Mouse (Mus musculus): Measurements from ENCODE around the gene Eif4e. TPM values are rescaled to one million over a fixed set of nuclear protein-coding genes. Genes with fewer than 3 reads are reported as not detected.

The Eif4e gene
- polyA plus RNA-seq, 1 experiment from 2014 or later: 448 TPM

- no peak overlapping the region for H3K27ac ChIP-seq (ENCODE audit: low read depth, low read length)
- no peaks in the 10 kb centered on the region for H3K4me1 ChIP-seq (ENCODE audit: control insufficient read depth, insufficient read depth, low read length)
- H3K27me3 ChIP-seq (replicated peaks; ENCODE audit: control insufficient read depth, insufficient read depth, low read length): no peaks in the 10 kb centered on the region
- no peaks in the 10 kb centered on the region for H3K9me3 ChIP-seq (replicated peaks; ENCODE audit: control insufficient read depth, low read length)
- no peaks in the 10 kb centered on the region for H3K36me3 ChIP-seq (ENCODE audit: control insufficient read depth, insufficient read depth, low read length)
- DNase-seq (ENCODE audit: low spot score) (no peak), ATAC-seq (no peak)
- H3K4me3 ChIP-seq (ENCODE audit: low read depth, low read length): no peak overlapping the region
- no peak overlapping the region for H3K4me2 ChIP-seq (ENCODE audit: low read length)
- no peak overlapping the region for H3K9ac ChIP-seq (ENCODE audit: low read length)
- over 99% methylated on average over 4 of the region's 4 CpGs for WGBS
Measured at GRCm38 (mm10) chr3:138591002-138591401, 65.0 kb downstream of the Eif4e start.

- no peak for DNase-seq (ENCODE audit: low spot score)
- whole genome bisulfite sequencing: 82% methylated on average over 7 of the region's 7 CpGs
- no peaks in the 10 kb centered on the region for H3K4me1 ChIP-seq (ENCODE audit: control insufficient read depth, insufficient read depth, low read length)
Measured at GRCm38 (mm10) chr3:138591806-138592365, 65.9 kb downstream of the Eif4e start.

GRCm38 (mm10) chr3:138593131-138593530, 67.2 kb downstream of the Eif4e start:
- Histone ChIP-seq H3K9ac (ENCODE audit: low read length) (no peak overlapping the region), H3K4me2 (ENCODE audit: low read length) (no peak overlapping the region), H3K4me1 (ENCODE audit: control insufficient read depth, insufficient read depth, low read length) (no peaks in the 10 kb centered on the region), H3K4me3 (ENCODE audit: low read depth, low read length) (no peak overlapping the region), H3K27me3 (replicated peaks; ENCODE audit: control insufficient read depth, insufficient read depth, low read length) (no peaks in the 10 kb centered on the region), H3K9me3 (replicated peaks; ENCODE audit: control insufficient read depth, low read length) (no peaks in the 10 kb centered on the region), H3K27ac (ENCODE audit: low read depth, low read length) (no peak overlapping the region), H3K36me3 (ENCODE audit: control insufficient read depth, insufficient read depth, low read length) (no peaks in the 10 kb centered on the region)
- WGBS: 86% methylated on average over 8 of the region's 8 CpGs
- DNase-seq (ENCODE audit: low spot score) (no peak), ATAC-seq (no peak)

More at GRCm38 (mm10) chr3:138591806-138592365, 65.9 kb downstream of the Eif4e start:
- no peak for ATAC-seq
- H3K27ac ChIP-seq (ENCODE audit: low read depth, low read length): no peak overlapping the region
- no peak overlapping the region for H3K4me3 ChIP-seq (ENCODE audit: low read depth, low read length)
- H3K4me2 ChIP-seq (ENCODE audit: low read length): no peak overlapping the region
- H3K9me3 ChIP-seq (replicated peaks; ENCODE audit: control insufficient read depth, low read length): no peaks in the 10 kb centered on the region
- H3K27me3 ChIP-seq (replicated peaks; ENCODE audit: control insufficient read depth, insufficient read depth, low read length): no peaks in the 10 kb centered on the region
- H3K9ac ChIP-seq (ENCODE audit: low read length): no peak overlapping the region
- no peaks in the 10 kb centered on the region for H3K36me3 ChIP-seq (ENCODE audit: control insufficient read depth, insufficient read depth, low read length)

GRCm38 (mm10) chr3:138593911-138594310, 67.9 kb downstream of the Eif4e start:
- Histone ChIP-seq H3K9ac (ENCODE audit: low read length) (no peak overlapping the region), H3K4me3 (ENCODE audit: low read depth, low read length) (no peak overlapping the region), H3K9me3 (replicated peaks; ENCODE audit: control insufficient read depth, low read length) (no peaks in the 10 kb centered on the region), H3K4me1 (ENCODE audit: control insufficient read depth, insufficient read depth, low read length) (no peaks in the 10 kb centered on the region), H3K36me3 (ENCODE audit: control insufficient read depth, insufficient read depth, low read length) (no peaks in the 10 kb centered on the region), H3K4me2 (ENCODE audit: low read length) (no peak overlapping the region), H3K27ac (ENCODE audit: low read depth, low read length) (no peak overlapping the region), H3K27me3 (replicated peaks; ENCODE audit: control insufficient read depth, insufficient read depth, low read length) (no peaks in the 10 kb centered on the region)
- no peak for DNase-seq (ENCODE audit: low spot score)
- 75% methylated on average over 7 of the region's 7 CpGs for WGBS
- no peak for ATAC-seq

DNA sequence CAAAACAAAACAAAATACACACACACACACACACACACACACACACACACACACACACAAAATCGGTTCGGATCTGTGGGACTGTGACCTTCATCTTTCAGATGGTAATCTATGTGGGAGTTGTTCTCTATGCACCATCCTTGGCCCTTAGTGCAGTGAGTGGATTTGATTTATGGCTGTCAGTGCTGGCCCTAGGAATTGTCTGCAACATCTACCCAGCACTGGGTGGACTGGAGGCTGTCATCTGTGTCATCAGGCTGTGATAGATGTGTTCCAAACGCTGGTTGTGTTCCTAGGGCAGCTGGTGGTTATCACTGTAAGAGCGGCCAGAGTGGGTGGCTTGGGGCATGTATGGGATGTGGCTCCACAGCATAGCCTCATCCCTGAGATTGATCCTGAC, 75.1 kb downstream of the Eif4e start:
- 94% methylated on average over 4 of the region's 4 CpGs for WGBS
- DNase-seq (ENCODE audit: low spot score): no peak
- no peaks in the 10 kb centered on the region for H3K9me3 ChIP-seq (replicated peaks; ENCODE audit: control insufficient read depth, low read length)
- H3K4me1 ChIP-seq (ENCODE audit: control insufficient read depth, insufficient read depth, low read length): no peaks in the 10 kb centered on the region
- no peak overlapping the region for H3K27ac ChIP-seq (ENCODE audit: low read depth, low read length)
- no peak overlapping the region for H3K9ac ChIP-seq (ENCODE audit: low read length)
- no peak overlapping the region for H3K4me2 ChIP-seq (ENCODE audit: low read length)
- no peak for ATAC-seq
- no peaks in the 10 kb centered on the region for H3K36me3 ChIP-seq (ENCODE audit: control insufficient read depth, insufficient read depth, low read length)
- H3K27me3 ChIP-seq (replicated peaks; ENCODE audit: control insufficient read depth, insufficient read depth, low read length): no peaks in the 10 kb centered on the region
- no peak overlapping the region for H3K4me3 ChIP-seq (ENCODE audit: low read depth, low read length)

GRCm38 (mm10) chr3:138605132-138605531, 79.2 kb downstream of the Eif4e start:
- Histone ChIP-seq H3K27ac (ENCODE audit: low read depth, low read length) (no peak overlapping the region), H3K27me3 (replicated peaks; ENCODE audit: control insufficient read depth, insufficient read depth, low read length) (no peaks in the 10 kb centered on the region), H3K4me3 (ENCODE audit: low read depth, low read length) (no peak overlapping the region), H3K4me1 (ENCODE audit: control insufficient read depth, insufficient read depth, low read length) (no peaks in the 10 kb centered on the region), H3K4me2 (ENCODE audit: low read length) (no peak overlapping the region), H3K36me3 (ENCODE audit: control insufficient read depth, insufficient read depth, low read length) (no peaks in the 10 kb centered on the region), H3K9me3 (replicated peaks; ENCODE audit: control insufficient read depth, low read length) (no peaks in the 10 kb centered on the region), H3K9ac (ENCODE audit: low read length) (no peak overlapping the region)
- ATAC-seq: no peak
- DNase-seq (ENCODE audit: low spot score): no peak
- 82% methylated on average over 8 of the region's 8 CpGs for WGBS

GRCm38 (mm10) chr3:138608665-138609064, 82.7 kb downstream of the Eif4e start:
- Histone ChIP-seq H3K27ac (ENCODE audit: low read depth, low read length) (no peak overlapping the region), H3K9me3 (replicated peaks; ENCODE audit: control insufficient read depth, low read length) (no peaks in the 10 kb centered on the region), H3K9ac (ENCODE audit: low read length) (no peak overlapping the region), H3K4me1 (ENCODE audit: control insufficient read depth, insufficient read depth, low read length) (no peaks in the 10 kb centered on the region), H3K4me3 (ENCODE audit: low read depth, low read length) (no peak overlapping the region), H3K27me3 (replicated peaks; ENCODE audit: control insufficient read depth, insufficient read depth, low read length) (no peaks in the 10 kb centered on the region), H3K4me2 (ENCODE audit: low read length) (no peak overlapping the region), H3K36me3 (ENCODE audit: control insufficient read depth, insufficient read depth, low read length) (no peaks in the 10 kb centered on the region)
- 89% methylated on average over 5 of the region's 5 CpGs for WGBS
- DNase-seq (ENCODE audit: low spot score): no peak
- no peak for ATAC-seq

MicroRNAs encoded within 50 kb of the gene (microRNA counts, 519-probe panel; counts per million panel counts)
- not detected for microRNA mmu-miR-1956

Small RNAs within 50 kb of the gene (microRNA-seq; reads per million reads assigned to microRNA genes)
- gene Mir1956: not detected

Other genes with a start within 250 kb of the Eif4e start
- gene Adh6a, start 212.9 kb upstream of the Eif4e start, polyA plus RNA-seq (2014; fragmentation: Nextera tagmentation; extraction: Ambion mirVana): not detected in 2 replicates
- 0.20 and 0.37 TPM in 2 replicates for gene Adh6b, start 184.4 kb upstream of the Eif4e start, polyA plus RNA-seq (2014; fragmentation: Nextera tagmentation; extraction: Ambion mirVana)
- not detected in 2 replicates for gene Adh4, start 110.7 kb upstream of the Eif4e start, polyA plus RNA-seq (2014; fragmentation: Nextera tagmentation; extraction: Ambion mirVana)
- gene Adh5, start 83.1 kb upstream of the Eif4e start, polyA plus RNA-seq (2014; fragmentation: Nextera tagmentation; extraction: Ambion mirVana): 295 and 320 TPM in 2 replicates
- gene Metap1, start 36.7 kb upstream of the Eif4e start, polyA plus RNA-seq (2014; fragmentation: Nextera tagmentation; extraction: Ambion mirVana): 48.9 and 51.8 TPM in 2 replicates
- gene Tspan5, start 216.0 kb downstream of the Eif4e start, polyA plus RNA-seq (2014; fragmentation: Nextera tagmentation; extraction: Ambion mirVana): 79.7 and 82.3 TPM in 2 replicates

Measured in forebrain, embryonic 14.5 days (tissue).